Mouse (Mus musculus): ENCODE measurements around the gene Ldlrad2.
"Not testable (repeated sequence)": the region's sequence is repeated elsewhere in the genome, so short reads cannot be mapped to it uniquely, and the experiment has no call there.

Gene Ldlrad2

DNA sequence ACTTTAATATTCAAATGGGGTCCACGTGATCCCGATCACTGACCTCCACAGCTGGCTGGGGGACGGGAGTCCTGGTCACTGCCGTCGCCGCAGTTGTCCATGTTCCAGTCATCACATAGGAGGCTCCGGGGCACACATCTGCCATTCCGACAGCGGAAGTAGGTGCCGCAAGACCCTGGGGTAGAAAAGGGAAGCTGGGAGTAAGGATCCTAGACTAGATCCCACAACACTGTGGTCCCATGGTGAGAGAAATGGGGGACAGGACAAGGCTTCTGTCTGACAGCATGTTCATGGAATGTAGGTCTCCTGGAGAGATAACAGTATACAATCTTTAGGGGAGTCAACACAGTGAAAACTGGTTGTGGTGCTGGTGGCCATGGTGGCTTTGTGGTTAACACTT, at the start of gene Ldlrad2:
TSS of gene Ldlrad2 (minus strand) at position 101 of the 400 bp plus-strand sequence.
- DNase-seq (ENCODE audit: extremely low read depth, low read depth) = no peak

DNA sequence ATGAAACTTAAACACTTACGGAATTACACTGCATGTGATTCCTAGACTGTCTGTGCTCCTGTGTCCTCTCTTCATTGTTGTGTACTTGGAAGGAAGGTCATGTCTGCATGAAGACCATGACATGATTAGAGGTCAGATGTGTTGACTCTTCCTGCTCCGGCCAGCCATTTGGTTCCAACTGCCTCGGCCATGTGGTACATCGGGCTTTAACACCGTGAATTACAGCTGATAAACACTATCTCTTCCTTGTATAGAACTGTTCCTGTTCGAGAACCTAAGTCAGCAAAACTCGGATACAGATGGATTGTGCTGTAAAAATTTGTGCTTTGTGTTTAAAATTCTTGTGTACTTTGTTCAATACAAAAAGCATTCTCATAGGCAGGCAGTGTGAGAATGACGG, 48.5 kb upstream of the Ldlrad2 start:
- DNase-seq (ENCODE audit: extremely low read depth, low read depth) = no peak

DNA sequence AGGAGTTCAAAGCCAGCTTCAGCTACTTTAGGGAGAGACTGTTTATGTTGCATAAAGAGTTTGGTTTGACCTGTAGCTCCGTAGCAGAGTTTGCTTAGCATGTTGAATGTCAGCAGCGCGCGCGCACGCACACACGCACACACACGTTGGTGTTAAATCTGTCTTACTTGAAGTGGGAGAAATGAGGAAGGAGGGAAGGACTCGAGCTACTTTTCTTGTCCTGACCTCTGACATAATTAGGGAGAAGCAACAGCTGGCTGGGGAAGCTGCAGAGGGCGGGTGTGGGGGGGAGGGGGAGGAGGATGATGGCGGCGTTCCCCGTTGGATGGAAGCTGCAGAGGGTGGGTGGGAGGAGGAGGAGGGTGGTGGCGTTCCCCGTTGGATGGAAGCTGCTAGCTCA, 35.9 kb upstream of the Ldlrad2 start:
- DNase-seq (ENCODE audit: extremely low read depth, low read depth) = no peak

DNA sequence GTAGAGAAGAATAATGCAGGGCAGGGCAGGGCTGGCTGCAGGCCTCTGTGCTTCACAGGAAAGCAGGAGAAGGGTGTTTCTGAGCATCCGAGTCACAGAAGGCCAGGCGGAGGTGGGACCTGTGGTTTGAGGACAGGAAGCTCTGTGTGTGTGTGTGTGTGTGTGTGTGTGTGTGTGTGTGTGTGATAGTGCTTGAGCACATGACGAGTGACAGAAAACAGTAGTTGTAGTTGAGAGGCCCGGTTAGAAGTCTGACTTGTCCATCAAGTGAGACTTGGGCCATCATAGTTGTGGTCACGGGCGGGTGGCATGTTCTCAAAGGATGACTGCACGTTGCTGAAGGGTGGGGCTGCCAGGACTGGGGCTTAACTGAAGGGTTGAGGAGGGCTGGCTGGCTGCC, 35.3 kb upstream of the Ldlrad2 start:
- no peak for DNase-seq (ENCODE audit: extremely low read depth, low read depth)

DNA sequence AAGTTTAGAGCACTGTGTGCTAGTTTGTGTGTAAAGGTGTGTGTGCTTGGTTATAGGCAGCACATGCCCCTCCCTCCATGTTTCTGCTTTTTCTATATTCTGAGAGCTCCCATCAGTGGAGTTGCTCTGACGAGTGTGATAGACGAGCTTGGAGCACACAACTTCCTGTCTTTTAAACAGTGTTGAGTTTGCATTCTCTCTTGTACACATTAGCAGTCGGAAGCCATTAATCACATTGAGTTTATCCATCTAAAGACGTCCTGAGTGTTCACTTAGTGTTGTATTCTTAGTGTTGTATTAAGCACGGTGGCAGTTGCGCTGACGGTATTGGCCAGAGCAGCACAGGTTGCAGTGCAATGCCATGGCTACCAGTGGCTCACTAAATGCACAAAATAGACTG, 34.9 kb upstream of the Ldlrad2 start:
- no peak for DNase-seq (ENCODE audit: extremely low read depth, low read depth)

DNA sequence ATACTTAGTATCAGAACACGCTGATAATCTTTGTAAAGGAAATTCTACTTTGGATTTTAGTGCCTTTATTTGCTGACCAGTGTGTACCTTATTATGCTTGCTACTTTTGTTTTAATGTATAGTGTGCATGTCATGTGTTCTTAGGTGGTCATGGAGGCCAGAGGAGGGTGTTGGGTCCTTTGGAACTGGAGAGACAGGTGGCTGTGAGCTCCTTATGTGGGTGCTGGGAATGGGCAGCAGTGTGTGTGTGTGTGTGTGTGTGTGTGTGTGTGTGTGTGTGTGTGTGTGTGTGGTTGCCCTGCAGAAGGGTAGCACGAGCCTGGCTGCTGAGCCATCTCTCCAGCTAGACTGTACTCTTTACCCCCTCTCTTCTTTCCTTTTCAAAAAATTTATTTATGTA, 32.7 kb upstream of the Ldlrad2 start:
- no peak for DNase-seq (ENCODE audit: extremely low read depth, low read depth)

DNA sequence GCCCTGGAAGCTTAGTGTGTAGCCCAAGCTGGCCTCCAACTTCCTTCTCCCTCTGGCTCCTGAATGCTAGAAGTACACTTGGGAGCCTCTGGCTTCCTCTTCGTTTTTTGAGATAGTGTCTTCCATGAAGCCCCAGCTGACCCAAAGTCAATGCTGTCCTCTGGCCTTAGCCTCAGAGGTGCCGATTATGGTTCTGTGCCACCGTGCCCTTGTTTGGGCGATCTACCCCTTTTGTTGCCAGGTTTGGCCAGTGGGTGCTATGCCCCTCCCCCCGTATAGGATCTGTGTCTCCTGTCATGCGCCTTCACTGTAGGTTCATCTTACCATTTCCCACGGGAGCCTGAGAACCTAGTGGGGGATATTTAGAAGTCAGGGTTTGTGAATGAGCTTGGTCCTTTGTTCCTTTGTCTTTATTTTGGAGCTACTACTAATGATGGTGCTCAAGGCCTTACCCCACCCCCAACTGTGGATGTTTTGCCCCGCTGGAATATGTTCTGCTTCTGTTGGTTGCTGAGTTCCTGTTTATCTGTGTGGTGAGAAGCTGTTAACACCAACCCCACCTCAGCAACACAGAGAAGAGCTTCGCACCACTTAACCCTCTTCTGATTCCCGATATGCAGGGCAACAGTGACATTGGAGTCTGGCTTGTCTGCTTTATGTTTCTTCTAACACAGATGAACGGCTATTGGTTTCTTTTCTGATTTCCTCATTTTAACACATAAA, 29.2 kb upstream of the Ldlrad2 start:
- DNase-seq (ENCODE audit: extremely low read depth, low read depth) = no peak

DNA sequence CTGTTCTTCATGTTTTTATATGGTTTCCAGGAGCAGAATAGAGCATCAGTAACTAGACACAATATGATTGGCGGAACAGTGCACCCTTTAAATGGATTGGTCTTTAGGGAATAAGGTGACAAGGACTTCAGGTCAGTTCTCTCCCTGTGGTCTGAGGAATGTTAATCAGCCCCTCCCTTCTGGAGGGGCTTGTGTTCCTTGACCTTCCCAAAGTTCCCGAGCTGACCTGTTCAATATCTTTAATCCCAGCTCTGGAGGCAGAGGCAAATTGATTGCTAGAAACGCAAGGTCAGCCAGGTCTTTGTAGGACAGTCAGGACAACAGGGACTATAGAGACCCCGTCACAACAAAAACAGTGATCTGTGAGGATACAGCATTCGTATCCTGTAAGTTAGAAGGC, 24.2 kb upstream of the Ldlrad2 start:
- no peak for DNase-seq (ENCODE audit: extremely low read depth, low read depth)

DNA sequence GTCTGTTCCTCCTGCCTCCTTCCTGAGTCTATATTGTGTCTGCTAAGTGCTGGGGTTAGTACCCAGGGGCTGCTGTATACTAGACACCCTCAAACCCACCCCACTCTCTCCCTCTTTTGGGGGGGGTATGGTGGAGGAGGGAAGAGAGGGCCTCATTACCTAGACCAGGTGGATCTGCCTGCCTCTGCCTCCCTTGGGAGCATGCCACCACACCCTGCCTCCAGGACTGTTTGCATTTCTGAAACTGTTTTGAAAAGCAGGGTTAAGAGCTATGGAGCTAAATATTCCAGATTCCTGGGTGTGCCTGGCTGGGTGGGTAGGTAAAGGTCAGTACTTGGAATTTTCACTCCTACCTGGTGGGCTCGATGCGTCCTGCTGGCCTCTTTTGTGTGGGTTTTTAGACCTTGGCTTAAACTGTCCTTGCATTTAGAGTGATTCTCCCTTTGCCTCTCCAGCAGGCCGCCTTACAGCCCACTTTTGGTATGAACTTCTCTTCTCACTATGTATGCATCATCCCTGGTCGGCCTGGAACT, 22.8 kb upstream of the Ldlrad2 start:
- no peak for DNase-seq (ENCODE audit: extremely low read depth, low read depth)

DNA sequence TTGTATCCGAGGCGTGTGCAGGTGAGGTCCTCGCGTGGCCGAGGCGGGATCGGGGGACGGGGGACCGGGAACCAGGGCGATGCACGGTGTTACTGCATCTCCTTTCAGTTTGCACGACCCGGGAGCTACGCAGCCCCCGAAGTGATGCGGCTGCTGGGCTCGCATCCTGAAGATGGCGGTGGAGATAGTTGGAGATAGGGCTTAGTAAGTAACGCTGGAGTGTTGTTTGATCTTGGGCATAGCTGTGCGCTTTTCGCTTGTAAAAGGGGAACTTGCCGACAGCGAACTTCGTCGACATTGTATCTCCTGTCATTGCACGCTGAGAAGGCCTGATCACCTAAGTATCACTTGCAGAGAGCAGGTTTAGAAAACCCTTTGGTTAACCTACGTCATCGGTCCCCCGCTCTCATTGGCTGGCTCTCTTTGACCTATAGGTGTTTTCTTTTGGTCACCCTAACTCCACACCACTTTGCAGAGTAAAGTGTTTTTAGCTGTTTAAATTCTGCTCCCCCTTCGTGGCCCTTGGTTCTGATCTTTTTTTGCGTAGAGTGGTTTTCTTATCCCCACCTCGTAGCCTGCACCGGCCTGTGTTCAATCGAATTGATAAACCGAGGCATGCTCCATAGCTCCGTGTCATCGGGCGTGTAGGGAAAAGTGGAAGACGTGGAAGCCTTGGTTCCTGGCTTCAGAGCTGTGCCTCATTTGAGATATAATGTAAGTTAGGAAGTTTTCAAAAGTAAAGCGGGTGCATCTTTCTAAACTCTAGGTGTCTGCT, 20.3 kb upstream of the Ldlrad2 start:
- DNase-seq (ENCODE audit: extremely low read depth, low read depth) = peak; percentile 64

DNA sequence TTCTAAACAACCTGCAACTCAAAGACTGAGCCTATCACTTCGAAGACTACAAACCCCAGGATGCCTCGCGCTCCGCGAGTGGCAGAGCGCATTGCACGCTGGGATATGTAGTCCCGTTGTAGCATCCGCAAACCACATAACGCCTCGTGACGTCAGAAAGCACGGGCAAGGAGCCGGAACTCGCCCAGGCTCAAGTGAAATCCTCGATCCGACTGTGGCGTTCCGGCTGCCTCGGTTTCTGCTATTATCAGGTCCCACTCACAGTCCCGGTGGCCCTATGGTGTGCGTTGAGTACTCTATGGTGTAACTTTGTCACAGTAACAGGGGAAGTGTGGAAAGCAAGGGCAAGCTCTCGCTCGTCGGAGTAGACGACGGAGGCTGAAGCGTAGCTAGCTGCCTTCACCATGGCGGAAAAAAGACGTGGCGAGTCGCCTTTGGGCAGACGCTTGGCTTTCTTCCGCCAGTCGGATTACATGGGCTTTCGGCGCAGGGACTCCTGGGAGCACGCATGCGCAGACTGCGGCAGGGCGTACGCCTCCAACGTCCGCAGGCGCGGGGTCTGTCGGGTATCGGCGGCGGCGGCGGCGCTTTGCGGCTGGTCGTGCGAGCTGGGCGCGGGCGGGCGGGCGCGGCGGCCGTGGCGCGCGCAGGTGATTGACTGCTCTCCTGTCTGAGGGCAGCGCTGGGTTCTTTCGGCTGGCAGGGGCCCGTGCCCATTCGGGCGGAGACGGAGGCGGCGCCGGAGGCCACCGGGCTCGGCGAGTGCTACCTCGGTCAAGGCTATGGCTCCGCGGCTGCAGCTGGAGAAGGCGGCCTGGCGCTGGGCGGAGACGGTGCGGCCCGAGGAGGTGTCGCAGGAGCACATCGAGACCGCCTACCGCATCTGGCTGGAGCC, 19.5 kb upstream of the Ldlrad2 start, which contains the start of gene Usp48:
TSS of gene Usp48 (plus strand) at position 155 of the 895 bp plus-strand sequence.
- peak; percentile 93 for DNase-seq (ENCODE audit: extremely low read depth, low read depth)

DNA sequence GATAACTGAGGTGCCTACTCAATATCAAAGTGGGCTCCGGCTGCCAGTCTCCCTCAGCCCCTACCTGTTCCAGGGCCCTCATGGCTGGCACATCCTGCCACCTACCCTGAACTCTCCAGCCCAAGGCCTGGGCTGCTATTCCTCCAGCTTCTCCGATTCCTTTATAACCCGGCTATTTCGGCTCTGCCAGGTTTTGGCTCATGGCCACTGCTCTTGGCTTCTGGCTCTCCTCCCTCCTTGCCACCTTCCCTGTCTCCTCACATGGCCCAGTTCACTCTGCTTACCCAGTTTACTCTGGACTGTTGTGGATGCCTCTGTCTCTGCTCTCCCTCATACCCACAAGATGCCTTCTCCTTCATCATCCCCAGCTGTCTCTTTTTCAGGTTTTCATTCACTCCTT, 16.6 kb upstream of the Ldlrad2 start:
- no peak for DNase-seq (ENCODE audit: extremely low read depth, low read depth)

DNA sequence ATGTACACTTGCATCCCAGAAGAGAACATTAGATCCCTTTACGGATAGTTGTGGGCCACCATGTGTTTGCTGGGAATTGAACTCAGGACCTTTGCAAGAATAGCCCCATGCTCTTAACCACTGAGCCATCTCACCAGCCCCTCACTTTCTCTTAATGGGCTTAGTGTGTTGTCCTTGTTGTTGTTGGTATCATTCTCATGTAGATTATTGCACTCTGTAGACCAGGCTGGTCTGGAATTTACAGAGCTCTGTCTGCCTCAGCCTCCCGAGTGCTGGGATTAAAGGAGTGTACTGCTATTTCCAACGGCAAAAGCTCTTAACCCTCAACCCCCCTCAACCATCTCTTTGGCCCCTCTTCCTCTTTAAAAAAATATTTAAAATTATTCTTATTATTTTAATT, 15.2 kb upstream of the Ldlrad2 start:
- DNase-seq (ENCODE audit: extremely low read depth, low read depth) = no peak

DNA sequence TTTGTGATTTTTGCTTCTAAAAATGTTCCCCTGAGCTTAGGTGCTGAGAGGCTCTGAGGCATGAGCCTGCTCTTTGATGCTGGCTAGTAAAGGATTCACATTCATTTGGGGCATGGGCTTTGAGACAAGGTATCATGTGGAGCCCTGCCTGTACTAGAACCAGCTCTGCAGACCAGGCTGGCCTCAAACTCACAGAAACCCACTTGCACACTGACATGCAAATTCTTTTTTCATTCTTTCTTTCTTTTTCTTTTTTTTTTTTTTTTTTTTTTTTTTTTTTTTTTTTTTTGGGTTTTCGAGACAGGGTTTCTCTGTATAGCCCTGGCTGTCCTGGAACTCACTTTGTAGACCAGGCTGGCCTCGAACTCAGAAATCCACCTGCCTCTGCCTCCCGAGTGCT, 14.7 kb upstream of the Ldlrad2 start:
- DNase-seq (ENCODE audit: extremely low read depth, low read depth) = not testable (repeated sequence)

DNA sequence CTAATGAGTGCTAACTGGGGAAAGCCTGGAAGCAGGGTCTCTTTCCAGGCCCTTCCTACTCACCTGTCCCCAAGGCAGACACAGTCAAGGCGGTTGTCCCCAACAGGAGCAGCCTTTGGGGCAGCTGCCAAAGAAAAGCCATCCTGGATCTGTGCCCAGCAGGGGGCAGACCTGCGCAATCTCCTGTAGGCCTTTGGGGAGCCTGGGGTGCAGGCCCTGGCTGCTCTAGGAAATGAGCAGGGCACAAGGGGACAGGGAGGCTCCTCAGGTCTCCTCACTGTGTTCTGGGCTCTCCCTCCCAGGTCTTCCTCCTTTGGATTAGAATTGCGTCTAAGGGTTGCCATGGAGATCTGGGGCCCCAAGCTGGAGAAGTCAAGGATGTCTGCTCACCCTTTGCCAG, 7.4 kb upstream of the Ldlrad2 start:
- no peak for DNase-seq (ENCODE audit: extremely low read depth, low read depth)

DNA sequence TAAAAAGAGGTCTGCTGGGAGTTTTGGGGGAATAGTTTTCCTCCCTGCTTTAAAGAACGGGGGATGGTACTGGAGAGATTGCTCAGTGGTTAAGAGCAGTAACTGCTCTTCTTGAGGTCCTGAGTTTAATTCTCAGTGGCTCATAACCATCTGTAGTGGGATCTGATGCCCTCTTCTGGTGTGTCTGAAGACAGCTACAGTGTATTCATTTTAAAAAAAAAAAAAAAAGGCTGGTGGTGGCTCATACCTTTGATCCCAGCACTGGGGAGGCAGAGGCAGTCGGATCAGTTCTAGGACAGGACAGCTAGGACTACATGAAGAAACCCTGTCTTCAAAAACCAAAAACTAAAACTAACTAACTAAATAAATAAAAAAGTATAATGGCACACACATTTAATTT, 5.9 kb upstream of the Ldlrad2 start:
- no peak for DNase-seq (ENCODE audit: extremely low read depth, low read depth)

DNA sequence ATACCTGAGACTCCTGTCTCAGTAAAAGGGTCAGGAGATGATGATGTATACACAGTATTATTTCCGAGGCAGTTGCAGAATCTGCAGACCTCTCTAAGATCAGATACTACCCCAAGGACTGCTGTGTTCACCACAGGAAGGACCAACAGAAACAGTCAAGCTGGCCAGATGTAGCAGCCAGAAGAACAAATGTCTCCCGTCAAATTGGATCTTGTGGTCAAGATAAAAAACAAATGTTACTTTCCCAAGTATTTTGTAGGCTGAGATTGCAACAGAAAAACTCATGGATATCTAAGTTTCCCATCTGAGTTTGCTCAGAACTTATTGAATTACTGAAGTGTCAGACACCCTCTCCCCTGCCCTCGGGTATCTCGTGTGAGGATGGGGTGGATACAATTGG, 5.4 kb upstream of the Ldlrad2 start:
- DNase-seq (ENCODE audit: extremely low read depth, low read depth) = no peak

DNA sequence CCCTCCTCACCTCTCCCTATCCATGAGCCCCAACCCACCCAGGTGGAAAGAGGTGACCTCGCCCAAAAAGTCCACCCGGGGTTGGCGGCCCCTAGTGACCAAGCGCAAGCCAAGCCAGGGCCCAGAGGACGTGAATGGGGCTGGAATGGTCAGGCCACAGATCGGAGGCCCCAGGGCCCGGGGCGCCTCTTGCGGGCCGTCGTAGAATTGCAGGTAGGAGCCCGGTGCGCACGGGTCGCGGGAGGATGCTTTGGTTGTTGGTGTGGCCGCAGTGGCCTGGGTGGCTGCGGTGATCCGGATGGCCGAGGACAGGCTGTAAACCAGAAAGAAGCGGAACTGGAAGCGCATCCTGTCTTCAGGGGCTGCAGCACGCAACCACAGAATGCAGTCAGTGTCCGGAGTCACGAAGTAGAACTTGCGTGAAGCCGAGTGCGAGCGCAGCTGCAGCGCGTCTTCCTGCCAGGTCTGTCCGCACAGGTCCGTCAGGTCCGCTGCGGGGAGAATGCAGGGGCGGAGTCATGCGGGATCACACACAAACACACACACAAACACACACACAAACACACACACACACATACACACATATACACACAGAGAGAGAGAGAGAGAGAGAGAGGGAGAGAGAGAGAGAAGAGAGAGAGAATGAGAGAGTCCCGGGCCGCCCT, 3.9 kb upstream of the Ldlrad2 start:
- no peak for DNase-seq (ENCODE audit: extremely low read depth, low read depth)

DNA sequence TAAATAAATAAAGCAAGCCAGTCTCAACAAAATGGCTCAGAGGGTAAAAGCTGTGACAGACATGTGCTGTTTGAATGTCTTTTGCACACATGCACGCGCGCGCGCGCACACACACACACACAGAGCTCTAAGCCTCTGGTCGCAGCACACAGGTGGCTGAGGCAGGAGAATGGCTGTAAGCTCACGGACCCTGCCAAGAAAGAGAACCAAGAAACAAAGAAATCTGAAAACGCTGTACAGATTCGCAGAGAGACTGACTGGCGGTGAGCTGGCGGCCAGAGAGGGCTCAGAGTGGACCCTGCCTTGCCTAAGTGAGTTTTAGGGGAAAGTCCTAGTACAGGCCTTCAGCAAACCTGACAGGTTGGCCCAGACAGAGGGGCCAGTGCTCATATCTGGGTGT, 3.1 kb upstream of the Ldlrad2 start:
- no peak for DNase-seq (ENCODE audit: extremely low read depth, low read depth)

DNA sequence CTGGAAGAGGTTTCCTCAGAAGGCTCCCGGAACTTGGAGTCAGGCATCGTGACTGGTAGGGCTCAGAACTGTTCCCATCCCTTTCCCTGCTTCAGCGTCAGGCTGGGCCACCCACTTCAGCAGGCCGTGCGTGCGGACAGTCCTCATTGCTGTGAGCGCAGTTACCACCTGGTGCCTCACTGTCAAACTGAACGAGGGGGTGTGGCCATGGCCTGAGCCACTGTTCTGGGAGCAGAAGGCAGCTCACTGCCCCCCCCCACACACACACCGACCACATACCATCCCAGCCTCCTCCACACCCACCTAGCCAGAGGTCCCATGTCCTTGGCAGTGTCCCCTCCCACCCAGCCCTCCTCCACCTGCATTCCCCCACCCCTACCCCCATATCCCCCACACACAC, 4.5 kb downstream of the Ldlrad2 start:
- no peak for DNase-seq (ENCODE audit: extremely low read depth, low read depth)

DNA sequence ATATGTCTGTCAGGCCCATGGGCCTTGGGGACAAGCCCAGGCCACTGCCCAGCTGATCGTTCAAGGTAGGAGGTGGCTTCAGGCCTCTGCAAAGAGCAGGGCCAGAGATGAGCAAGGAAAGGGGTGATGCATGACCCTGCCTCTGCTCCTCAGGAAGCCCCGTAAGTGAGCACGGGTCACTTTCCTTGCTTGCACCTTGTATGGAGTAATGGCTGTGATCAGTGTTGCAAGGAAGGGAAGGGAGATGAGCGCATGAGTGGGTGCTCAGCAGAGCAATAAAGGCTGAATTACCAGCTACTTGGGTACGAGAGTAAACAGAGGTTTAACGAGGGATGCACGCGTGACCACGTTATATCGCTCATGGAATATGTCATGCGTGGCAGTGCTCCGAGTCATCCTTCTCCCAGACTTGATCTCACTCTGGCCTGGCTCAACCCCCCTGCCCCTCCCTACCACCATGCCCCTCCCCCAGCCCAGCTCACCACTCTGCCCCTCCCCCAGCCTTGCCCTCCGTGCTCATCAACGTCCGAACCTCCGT, 17.6 kb downstream of the Ldlrad2 start:
- no peak for DNase-seq (ENCODE audit: extremely low read depth, low read depth)

Measured in MEL-GATA-1-ER (cell line).